Mouse (Mus musculus) spleen, adult 2 months (tissue): ENCODE measurements around the gene Fam129a.

Source experiments
- CTCF ChIP-seq: fragments of 200-500 bp; IDR thresholded peaks from 2 replicates; pipeline ENCODE4 v1.5.1; 2011; ENCODE audit warnings: mild to moderate bottlenecking, inconsistent platforms; ENCODE audit not compliant: insufficient read depth, insufficient read length, insufficient replicate concordance; ENCODE audit errors: extremely low read depth
- POLR2A ChIP-seq: fragments of 200-500 bp; IDR thresholded peaks from 2 replicates; pipeline ENCODE4 v1.6.1; 2011; ENCODE audit warnings: low read depth, low read length, inconsistent platforms

GRCm38 (mm10) chr1:151697901-151698641 is 127.1 kb downstream of the Fam129a start:
- no peak for TF ChIP-seq CTCF
- no peak for TF ChIP-seq POLR2A
